Mouse (Mus musculus): ENCODE results near the gene Odf2. TPM values are rescaled to one million over a fixed set of nuclear protein-coding genes. Genes with fewer than 3 reads are reported as not detected.
A peak's percentile ranks its signal among the peaks of the same experiment; 100 is the strongest.

Odf2 gene
- total RNA-seq (2014; rRNA removed; ENCODE audit: low replicate concordance), result 32.3 and 35.1 TPM in 2 replicates
- polyA plus RNA-seq (2015; fragmentation: Nextera tagmentation; extraction: Ambion mirVana), result 22.5 and 28.6 TPM in 2 replicates

DNA sequence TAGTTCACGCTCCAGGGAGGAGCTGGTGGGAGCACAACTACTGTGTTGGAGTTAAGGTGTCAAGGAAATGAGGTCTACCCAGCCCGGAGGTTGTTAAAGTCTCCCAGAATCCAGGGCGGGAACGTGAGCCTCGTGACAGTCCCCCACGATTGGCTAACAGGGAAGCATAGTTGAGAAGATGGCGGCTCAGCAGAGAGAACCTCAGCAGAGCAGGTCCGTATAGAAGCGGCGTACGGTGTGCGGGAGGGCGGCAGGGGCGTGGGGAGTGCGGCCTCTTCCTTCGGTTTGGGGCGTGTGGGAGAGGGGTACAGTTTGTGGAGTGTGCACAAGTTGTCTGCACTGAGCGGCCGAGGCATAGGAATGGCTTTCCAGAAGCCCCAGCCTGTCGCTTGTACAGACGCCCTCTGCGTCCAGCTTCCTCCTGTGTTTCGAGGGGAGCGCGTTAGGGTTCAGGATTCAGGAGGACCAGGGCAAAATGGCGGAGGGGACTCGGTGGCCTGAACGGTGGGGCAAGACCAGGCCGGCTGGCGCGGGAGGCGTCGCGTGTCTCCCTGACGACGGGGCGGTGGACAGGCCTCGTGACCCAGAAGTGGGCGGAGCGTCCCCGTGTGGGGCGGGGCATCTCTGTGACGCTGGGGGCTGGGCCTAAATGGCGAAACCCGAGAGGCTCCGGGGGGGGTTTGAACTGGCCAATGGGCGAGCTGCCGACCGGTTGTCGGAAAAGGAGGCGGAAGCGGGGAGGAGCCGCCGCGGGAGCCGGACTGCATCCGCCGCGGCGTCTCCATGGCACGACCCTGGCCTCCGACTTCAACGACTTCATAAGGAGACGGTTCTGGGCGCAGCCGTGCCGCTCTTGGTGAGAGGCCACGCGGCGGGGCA is at the start of gene Odf2:
Gene Odf2 (plus strand): TSS at position 156 of the 879 bp plus-strand sequence.
- peak; percentile 96 for DNase-seq (ENCODE audit: low spot score)
- no peak for TF ChIP-seq EP300 (IDR thresholded peaks at IDR 0.05; ENCODE audit: low read depth)
- no peak for TF ChIP-seq CTCF (IDR thresholded peaks at IDR 0.05; ENCODE audit: low read depth)
- H3K27ac ChIP-seq (ENCODE audit: low read depth), result peak within 1 kb of the TSS; percentile 88
- under 1% methylated on average over 65 of the region's 70 CpGs for WGBS
- H3K4me3 ChIP-seq (ENCODE audit: low read depth, low read length), result peak within 1 kb of the TSS; percentile 88
- H3K4me1 ChIP-seq (ENCODE audit: control insufficient read depth, insufficient read depth), result peaks cover 6% of the 10 kb centered on the region; the same call in 1 of the 2 replicates
- peak; percentile 93 for ATAC-seq (ENCODE audit: insufficient read depth, low read depth)
- peak within 1 kb of the TSS; percentile 91 for H3K9ac ChIP-seq (replicated peaks; ENCODE audit: low read depth, low read length)
- H3K4me2 ChIP-seq (ENCODE audit: low read depth, low read length), result peak within 1 kb of the TSS; percentile 87
- H3K9me3 ChIP-seq (replicated peaks; ENCODE audit: control insufficient read depth, low read length), result no peaks in the 10 kb centered on the region
- H3K27me3 ChIP-seq (ENCODE audit: control insufficient read depth, insufficient read depth, low read length), result no peaks in the 10 kb centered on the region
- H3K36me3 ChIP-seq (replicated peaks; ENCODE audit: control insufficient read depth, insufficient read depth, low read length), result peaks cover 26% of the 10 kb centered on the region

DNA sequence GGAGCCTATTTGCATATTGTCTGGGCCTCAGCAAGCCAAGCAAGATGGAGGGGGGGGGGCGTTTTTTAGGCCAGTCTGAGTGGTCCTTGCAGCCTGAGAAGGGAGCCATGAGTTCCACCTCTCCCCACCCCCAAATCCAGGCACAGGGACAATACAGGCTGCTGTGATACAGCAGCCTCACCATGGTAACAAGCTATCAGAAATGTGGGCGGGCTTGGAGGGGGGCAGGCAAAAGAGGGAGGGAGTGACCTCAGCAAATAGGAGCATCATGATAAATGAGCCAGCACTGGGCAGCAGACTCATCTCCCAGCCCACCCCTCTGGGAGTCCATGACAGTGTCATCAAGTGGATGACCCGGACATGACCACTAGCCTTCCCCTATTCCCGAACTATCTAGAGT is 49.6 kb upstream of the Odf2 start:
- Histone ChIP-seq H3K27me3 (ENCODE audit: control insufficient read depth, insufficient read depth, low read length) (peaks cover 12% of the 10 kb centered on the region), H3K4me2 (ENCODE audit: low read depth, low read length) (no peak overlapping the region), H3K4me3 (ENCODE audit: low read depth, low read length) (no peak overlapping the region), H3K9ac (replicated peaks; ENCODE audit: low read depth, low read length) (no peak overlapping the region), H3K4me1 (ENCODE audit: control insufficient read depth, insufficient read depth) (no peaks in the 10 kb centered on the region), H3K9me3 (replicated peaks; ENCODE audit: control insufficient read depth, low read length) (no peaks in the 10 kb centered on the region), H3K27ac (ENCODE audit: low read depth) (no peak overlapping the region), H3K36me3 (replicated peaks; ENCODE audit: control insufficient read depth, insufficient read depth, low read length) (peaks cover 61% of the 10 kb centered on the region)
- ATAC-seq (ENCODE audit: insufficient read depth, low read depth) (no peak), DNase-seq (ENCODE audit: low spot score) (no peak)
- TF ChIP-seq CTCF (IDR thresholded peaks at IDR 0.05; ENCODE audit: low read depth), result no peak
- no peak for TF ChIP-seq EP300 (IDR thresholded peaks at IDR 0.05; ENCODE audit: low read depth)
- WGBS, result 40% methylated on average over 4 of the region's 4 CpGs

GRCm38 (mm10) chr2:29843231-29844105 is 45.6 kb upstream of the Odf2 start:
- Histone ChIP-seq H3K9ac (replicated peaks; ENCODE audit: low read depth, low read length) (no peak overlapping the region), H3K4me1 (ENCODE audit: control insufficient read depth, insufficient read depth) (no peaks in the 10 kb centered on the region), H3K36me3 (replicated peaks; ENCODE audit: control insufficient read depth, insufficient read depth, low read length) (peaks cover 41% of the 10 kb centered on the region), H3K27ac (ENCODE audit: low read depth) (no peak overlapping the region), H3K4me2 (ENCODE audit: low read depth, low read length) (no peak overlapping the region), H3K9me3 (replicated peaks; ENCODE audit: control insufficient read depth, low read length) (no peaks in the 10 kb centered on the region), H3K27me3 (ENCODE audit: control insufficient read depth, insufficient read depth, low read length) (peaks cover 42% of the 10 kb centered on the region), H3K4me3 (ENCODE audit: low read depth, low read length) (no peak overlapping the region)
- TF ChIP-seq CTCF (IDR thresholded peaks at IDR 0.05; ENCODE audit: low read depth), result no peak
- TF ChIP-seq EP300 (IDR thresholded peaks at IDR 0.05; ENCODE audit: low read depth), result no peak
- DNase-seq (ENCODE audit: low spot score), result no peak
- no peak for ATAC-seq (ENCODE audit: insufficient read depth, low read depth)
- WGBS, result 84% methylated on average over 9 of the region's 9 CpGs

DNA sequence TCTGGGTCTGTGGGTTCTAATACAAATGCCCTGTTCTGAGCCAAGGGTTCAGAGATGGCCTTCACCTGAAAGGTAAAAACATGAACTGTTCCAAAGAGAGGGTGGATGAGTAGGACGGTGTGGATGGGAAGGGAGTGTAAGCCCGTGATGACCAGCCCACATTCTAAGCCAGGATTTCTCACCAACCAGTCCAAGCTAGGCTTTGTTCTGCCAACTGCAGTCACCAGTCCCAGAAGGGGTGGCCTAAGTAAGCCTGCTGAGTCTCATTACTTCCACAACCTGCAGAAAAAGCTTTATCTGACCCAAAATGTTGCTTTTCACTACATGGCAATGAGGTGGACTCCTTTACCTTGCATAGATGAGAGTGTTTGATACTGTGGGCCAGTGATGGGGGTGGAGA is 44.9 kb upstream of the Odf2 start:
- TF ChIP-seq EP300 (IDR thresholded peaks at IDR 0.05; ENCODE audit: low read depth) (no peak), CTCF (IDR thresholded peaks at IDR 0.05; ENCODE audit: low read depth) (no peak)
- ATAC-seq (ENCODE audit: insufficient read depth, low read depth), result no peak
- no peak overlapping the region for H3K9ac ChIP-seq (replicated peaks; ENCODE audit: low read depth, low read length)
- no peak overlapping the region for H3K4me3 ChIP-seq (ENCODE audit: low read depth, low read length)
- no peaks in the 10 kb centered on the region for H3K4me1 ChIP-seq (ENCODE audit: control insufficient read depth, insufficient read depth)
- no peak overlapping the region for H3K4me2 ChIP-seq (ENCODE audit: low read depth, low read length)
- H3K27ac ChIP-seq (ENCODE audit: low read depth), result no peak overlapping the region
- WGBS, result 89% methylated on average over 2 of the region's 2 CpGs
- peaks cover 42% of the 10 kb centered on the region for H3K27me3 ChIP-seq (ENCODE audit: control insufficient read depth, insufficient read depth, low read length)
- no peaks in the 10 kb centered on the region for H3K9me3 ChIP-seq (replicated peaks; ENCODE audit: control insufficient read depth, low read length)
- H3K36me3 ChIP-seq (replicated peaks; ENCODE audit: control insufficient read depth, insufficient read depth, low read length), result peaks cover 34% of the 10 kb centered on the region
- no peak for DNase-seq (ENCODE audit: low spot score)

GRCm38 (mm10) chr2:29844661-29845060 is 44.4 kb upstream of the Odf2 start:
- no peaks in the 10 kb centered on the region for H3K9me3 ChIP-seq (replicated peaks; ENCODE audit: control insufficient read depth, low read length)
- no peaks in the 10 kb centered on the region for H3K4me1 ChIP-seq (ENCODE audit: control insufficient read depth, insufficient read depth)
- DNase-seq (ENCODE audit: low spot score) (no peak), ATAC-seq (ENCODE audit: insufficient read depth, low read depth) (no peak)
- TF ChIP-seq CTCF (IDR thresholded peaks at IDR 0.05; ENCODE audit: low read depth), result no peak
- TF ChIP-seq EP300 (IDR thresholded peaks at IDR 0.05; ENCODE audit: low read depth), result no peak
- H3K36me3 ChIP-seq (replicated peaks; ENCODE audit: control insufficient read depth, insufficient read depth, low read length), result peaks cover 32% of the 10 kb centered on the region
- no peak overlapping the region for H3K4me3 ChIP-seq (ENCODE audit: low read depth, low read length)
- 64% methylated on average over 3 of the region's 3 CpGs for WGBS
- no peak overlapping the region for H3K4me2 ChIP-seq (ENCODE audit: low read depth, low read length)
- H3K9ac ChIP-seq (replicated peaks; ENCODE audit: low read depth, low read length), result no peak overlapping the region
- H3K27ac ChIP-seq (ENCODE audit: low read depth), result no peak overlapping the region
- H3K27me3 ChIP-seq (ENCODE audit: control insufficient read depth, insufficient read depth, low read length), result peaks cover 42% of the 10 kb centered on the region
